Mouse (Mus musculus) urinary bladder, adult 2 months (tissue): ENCODE data around the gene Gm10424. TPM values are rescaled to one million over a fixed set of nuclear protein-coding genes. Genes with fewer than 3 reads are reported as not detected.
"Not testable (repeated sequence)": the region's sequence is repeated elsewhere in the genome, so short reads cannot be mapped to it uniquely, and the experiment has no call there.

Experiments
- DNase-seq: peaks from one replicate; pipeline ENCODE4 v3.0.0; 2022; ENCODE audit warnings: low spot score
- polyA plus RNA-seq: library from polyadenylated mRNA; depleted of rRNA; stranded (reverse); fragments of >200 nt; gene quantifications from 2 replicates; pipeline ENCODE4 v1.2.3, GENCODE M21; 2012; rRNA removed

Gm10424 gene
- not detected in 2 replicates for polyA plus RNA-seq

DNA sequence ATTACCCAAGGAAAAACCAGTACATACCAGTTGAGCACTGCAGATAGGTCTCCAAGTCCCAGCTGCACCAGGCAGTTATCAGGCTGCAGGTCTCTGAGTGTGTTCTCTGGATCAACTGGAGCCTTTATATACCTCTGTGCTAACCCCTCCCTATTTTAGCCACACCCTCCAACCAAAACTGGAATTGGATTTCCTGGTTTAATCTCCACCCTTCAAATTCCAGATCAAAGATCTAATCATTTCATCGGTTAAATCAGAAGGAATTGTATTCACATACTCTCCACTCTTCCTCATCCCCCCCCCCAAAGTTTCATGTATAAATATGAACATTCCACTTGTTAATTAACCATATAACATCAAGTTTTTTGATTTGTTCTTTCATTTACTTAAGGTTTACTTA, at the start of gene Gm10424:
Gene Gm10424 (minus strand): TSS at position 101 of the 400 bp plus-strand sequence.
- DNase-seq: not testable (repeated sequence)

DNA sequence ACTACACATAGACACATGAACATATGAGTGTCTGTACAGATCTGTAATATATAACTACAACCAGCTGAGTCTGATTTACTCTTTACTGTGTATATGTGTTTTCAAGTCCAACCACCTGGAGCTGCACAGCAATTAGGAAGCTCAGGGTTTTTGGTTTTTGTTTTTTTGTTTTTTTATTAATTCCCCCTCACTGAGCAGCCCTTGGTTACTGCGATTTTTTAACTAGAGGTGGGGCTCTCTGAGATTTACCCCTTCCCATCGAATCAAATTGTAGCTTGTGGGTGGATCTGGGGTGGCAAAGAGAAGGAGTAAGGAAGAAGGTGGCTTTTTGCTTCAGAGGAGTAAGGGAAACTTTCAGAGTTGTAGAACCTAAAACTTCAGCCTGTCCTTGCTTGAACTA, 33.0 kb upstream of the Gm10424 start, which contains the start of gene Gm3259:
Gene Gm3259 (plus strand): TSS at position 301 of the 400 bp plus-strand sequence.
- not testable (repeated sequence) for DNase-seq

Other genes starting within 250 kb of the Gm10424 start
- not detected in 2 replicates for gene Gm7942, start 165.8 kb downstream of the Gm10424 start, polyA plus RNA-seq
- not detected in 2 replicates for gene Gm16513, start 90.1 kb downstream of the Gm10424 start, polyA plus RNA-seq
- not detected in 2 replicates for gene Gm3259, start 33.1 kb upstream of the Gm10424 start, polyA plus RNA-seq
- not detected in 2 replicates for gene D5Ertd577e, start 184.0 kb upstream of the Gm10424 start, polyA plus RNA-seq
- not detected in 2 replicates for gene Gm3286, start 238.0 kb upstream of the Gm10424 start, polyA plus RNA-seq